Mouse (Mus musculus): ENCODE data around the gene Rab36. TPM values are rescaled to one million over a fixed set of nuclear protein-coding genes. Genes with fewer than 3 reads are reported as not detected.

The Rab36 gene
- polyA plus RNA-seq, 1 experiment from 2014 or later, result 13.3 TPM

DNA sequence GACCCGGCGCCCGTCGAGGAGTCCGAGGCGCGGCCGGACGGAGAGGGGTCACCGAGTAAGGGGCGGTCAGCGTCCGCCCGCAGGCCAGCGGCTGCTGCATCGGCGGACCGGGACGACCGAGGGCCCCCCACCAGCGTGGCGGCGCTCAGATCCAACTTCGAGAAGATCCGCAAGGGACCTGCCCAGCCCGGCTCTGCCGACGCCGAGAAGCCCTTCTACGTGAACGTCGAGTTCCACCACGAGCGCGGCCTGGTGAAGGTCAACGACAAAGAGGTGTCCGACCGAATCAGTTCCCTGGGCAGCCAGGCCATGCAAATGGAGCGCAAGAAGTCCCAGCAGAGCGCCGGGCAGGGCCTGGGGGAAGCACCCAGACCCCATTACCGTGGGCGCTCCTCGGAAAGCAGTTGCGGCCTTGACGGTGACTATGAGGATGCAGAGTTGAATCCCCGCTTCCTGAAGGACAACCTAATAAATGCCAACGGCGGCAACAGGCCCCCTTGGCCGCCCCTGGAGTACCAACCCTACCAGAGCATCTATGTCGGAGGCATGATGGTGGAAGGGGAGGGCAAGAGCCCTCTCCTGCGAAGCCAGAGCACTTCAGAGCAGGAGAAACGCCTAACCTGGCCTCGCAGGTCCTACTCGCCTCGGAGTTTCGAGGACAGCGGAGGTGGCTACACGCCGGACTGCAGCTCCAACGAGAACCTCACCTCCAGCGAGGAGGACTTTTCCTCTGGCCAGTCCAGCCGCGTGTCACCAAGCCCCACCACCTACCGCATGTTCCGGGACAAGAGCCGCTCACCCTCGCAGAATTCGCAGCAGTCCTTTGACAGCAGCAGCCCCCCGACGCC is 24.7 kb downstream of the Rab36 start:
- no peaks in the 10 kb centered on the region for H3K27me3 ChIP-seq
- peak overlapping the region; percentile 92 for H3K27ac ChIP-seq
- 0 out of 2 replicates have a peak, but pooled peaks cover 5% of the 10 kb centered on the region for H3K36me3 ChIP-seq
- H3K4me2 ChIP-seq (replicated peaks), result peak overlapping the region; percentile 92
- 2% methylated on average over 71 of the region's 71 CpGs for WGBS
- ATAC-seq (ENCODE audit: low FRiP score), result no peak
- no peaks in the 10 kb centered on the region for H3K9me3 ChIP-seq (replicated peaks)
- peaks cover 74% of the 10 kb centered on the region for H3K4me1 ChIP-seq
- peak overlapping the region; percentile 89 for H3K4me3 ChIP-seq
- peak overlapping the region; percentile 93 for H3K9ac ChIP-seq

DNA sequence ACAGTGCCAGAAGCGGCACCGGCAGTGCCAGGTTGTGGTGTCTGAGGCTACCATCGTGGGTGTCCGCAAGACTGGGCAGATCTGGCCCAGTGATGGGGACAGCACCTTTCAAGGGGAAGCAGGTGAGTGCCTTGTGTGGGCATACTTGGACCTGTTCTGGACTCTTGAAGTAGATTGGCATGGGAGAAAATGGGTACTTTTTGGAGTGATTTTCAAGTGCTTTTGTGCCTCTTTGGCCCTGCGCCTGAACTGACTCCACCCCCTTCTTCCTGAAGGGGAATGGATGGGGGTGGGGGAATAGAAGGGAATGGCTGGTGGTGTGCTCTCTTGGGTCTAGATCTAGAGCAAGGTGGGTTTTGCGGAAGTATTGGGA is 25.3 kb downstream of the Rab36 start:
- H3K9me3 ChIP-seq (replicated peaks), result no peaks in the 10 kb centered on the region
- H3K27ac ChIP-seq, result no peak overlapping the region
- no peak for ATAC-seq (ENCODE audit: low FRiP score)
- peak overlapping the region; percentile 92 for H3K4me2 ChIP-seq (replicated peaks)
- peak overlapping the region; percentile 89 for H3K4me3 ChIP-seq
- peak overlapping the region; percentile 93 for H3K9ac ChIP-seq
- no peaks in the 10 kb centered on the region for H3K27me3 ChIP-seq
- H3K36me3 ChIP-seq, result 0 out of 2 replicates have a peak, but pooled peaks cover 5% of the 10 kb centered on the region
- H3K4me1 ChIP-seq, result peaks cover 72% of the 10 kb centered on the region
- 11% methylated on average over 6 of the region's 6 CpGs for WGBS

DNA sequence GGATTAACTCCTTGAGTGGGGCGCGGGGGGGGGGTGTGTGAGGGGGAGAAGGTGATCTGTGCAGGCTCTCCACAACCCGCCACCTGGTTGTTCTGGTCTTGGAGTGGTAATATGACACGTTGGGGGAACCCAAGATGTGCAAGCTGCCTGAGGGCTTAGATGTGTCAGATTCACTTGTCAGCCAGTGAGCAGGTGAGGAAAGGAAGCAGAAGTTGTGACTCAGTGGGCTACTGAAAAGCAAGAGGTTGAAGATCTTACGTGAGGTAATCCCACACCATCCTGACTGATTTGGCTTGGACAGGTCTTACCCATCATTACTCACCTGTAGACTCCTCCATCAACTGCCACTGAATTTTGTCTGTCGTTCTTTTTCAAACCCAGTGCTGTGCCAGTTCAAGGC is 25.8 kb downstream of the Rab36 start:
- H3K4me1 ChIP-seq, result peaks cover 75% of the 10 kb centered on the region

DNA sequence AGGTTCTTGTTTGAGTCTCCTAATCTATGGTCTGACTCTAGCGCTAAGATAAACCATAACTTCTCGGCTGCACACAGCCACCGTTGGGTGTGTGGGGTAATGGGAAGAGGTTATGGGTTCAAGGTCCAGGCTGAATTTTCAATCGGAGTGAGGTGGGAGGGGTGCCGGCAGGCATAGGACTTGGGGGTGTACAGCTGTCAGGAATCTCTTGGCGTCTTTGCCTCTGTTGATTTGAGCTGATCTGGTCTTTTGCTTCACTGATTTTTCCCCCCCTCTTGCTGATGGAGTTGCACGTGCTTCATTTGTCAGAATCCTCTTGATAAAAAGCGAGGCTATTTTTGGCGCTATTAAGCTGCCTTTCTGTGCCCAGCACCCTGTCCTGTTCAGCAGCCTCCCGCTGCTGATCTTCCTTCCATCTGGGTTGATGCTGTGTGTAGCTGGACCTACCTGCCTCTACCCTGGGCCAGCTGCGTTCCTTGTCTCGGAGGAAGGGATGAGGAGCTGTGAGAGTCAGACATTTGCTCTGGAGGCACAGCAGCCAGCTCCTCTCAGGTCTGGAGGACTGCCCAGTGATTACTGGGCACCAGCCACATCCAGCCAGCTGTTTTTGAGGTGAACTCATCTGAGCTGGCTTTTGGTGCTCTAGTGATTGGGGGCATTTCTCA is 26.6 kb downstream of the Rab36 start:
- Histone ChIP-seq H3K4me2 (replicated peaks) (peak overlapping the region; percentile 92), H3K9ac (peak overlapping the region; percentile 42), H3K27me3 (no peaks in the 10 kb centered on the region), H3K4me3 (peak overlapping the region; percentile 89), H3K9me3 (replicated peaks) (no peaks in the 10 kb centered on the region), H3K27ac (no peak overlapping the region), H3K4me1 (peaks cover 75% of the 10 kb centered on the region), H3K36me3 (0 out of 2 replicates have a peak, but pooled peaks cover 5% of the 10 kb centered on the region)
- WGBS, result 67% methylated on average over 12 of the region's 12 CpGs
- no peak for ATAC-seq (ENCODE audit: low FRiP score)

More for the DNA sequence above, 25.8 kb downstream of the Rab36 start:
- WGBS, result 46% methylated on average over 6 of the region's 6 CpGs
- H3K4me2 ChIP-seq (replicated peaks), result peak overlapping the region; percentile 92
- no peaks in the 10 kb centered on the region for H3K9me3 ChIP-seq (replicated peaks)
- ATAC-seq (ENCODE audit: low FRiP score), result no peak
- 0 out of 2 replicates have a peak, but pooled peaks cover 5% of the 10 kb centered on the region for H3K36me3 ChIP-seq
- H3K27ac ChIP-seq, result no peak overlapping the region
- no peaks in the 10 kb centered on the region for H3K27me3 ChIP-seq
- H3K9ac ChIP-seq, result peak overlapping the region; percentile 93
- peak overlapping the region; percentile 89 for H3K4me3 ChIP-seq

DNA sequence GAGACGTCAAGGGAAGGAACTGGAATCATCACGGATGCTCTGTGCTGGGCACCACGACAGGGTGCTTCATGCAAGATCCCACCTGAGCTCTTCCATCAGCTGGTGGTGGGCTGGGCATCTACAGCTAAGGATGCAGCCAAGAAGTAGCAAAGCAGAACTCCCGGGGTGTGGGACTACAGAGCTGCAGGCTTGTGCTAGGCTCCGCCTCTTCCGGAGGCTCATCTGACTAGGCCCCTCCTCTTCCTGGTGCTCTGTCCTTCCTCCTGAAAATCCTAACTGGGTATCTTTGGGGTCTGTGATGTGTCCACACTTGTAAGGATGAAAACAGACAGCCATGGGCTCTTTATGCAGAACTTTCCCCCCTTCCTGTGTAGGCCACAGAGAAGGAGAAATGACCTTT is 28.8 kb downstream of the Rab36 start:
- ATAC-seq (ENCODE audit: low FRiP score), result no peak
- H3K4me1 ChIP-seq, result peaks cover 77% of the 10 kb centered on the region
- H3K27ac ChIP-seq, result no peak overlapping the region
- H3K27me3 ChIP-seq, result no peaks in the 10 kb centered on the region
- H3K9me3 ChIP-seq (replicated peaks), result no peaks in the 10 kb centered on the region
- H3K4me3 ChIP-seq, result no peak overlapping the region
- H3K9ac ChIP-seq, result no peak overlapping the region
- WGBS, result 76% methylated on average over 6 of the region's 6 CpGs
- H3K36me3 ChIP-seq, result 0 out of 2 replicates have a peak, but pooled peaks cover 5% of the 10 kb centered on the region
- H3K4me2 ChIP-seq (replicated peaks), result peak overlapping the region; percentile 92; the same call in 1 of the 2 replicates

DNA sequence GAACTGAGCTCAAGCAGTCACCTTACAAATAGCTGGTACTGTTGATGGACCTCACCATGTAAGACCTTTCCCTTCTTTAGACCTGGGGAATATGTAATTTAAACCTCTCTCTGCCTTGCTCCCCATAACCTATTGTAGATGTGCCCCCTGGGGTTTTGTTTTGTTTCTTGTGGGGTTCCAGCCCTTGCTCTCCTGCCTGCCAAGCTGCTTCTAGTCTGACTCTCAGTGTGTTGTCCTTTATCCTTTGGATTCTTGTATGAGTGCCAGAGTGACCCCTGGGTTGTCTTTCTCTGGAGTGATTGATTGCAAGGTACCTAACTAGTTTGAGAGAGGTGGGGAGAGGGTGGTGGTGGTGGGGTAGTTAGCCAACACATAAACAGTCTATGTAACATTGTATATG is 30.6 kb downstream of the Rab36 start:
- no peak overlapping the region for H3K27ac ChIP-seq
- H3K9ac ChIP-seq, result no peak overlapping the region
- H3K4me3 ChIP-seq, result no peak overlapping the region
- peaks cover 71% of the 10 kb centered on the region for H3K4me1 ChIP-seq
- no peak overlapping the region for H3K4me2 ChIP-seq (replicated peaks)
- H3K27me3 ChIP-seq, result no peaks in the 10 kb centered on the region
- H3K9me3 ChIP-seq (replicated peaks), result no peaks in the 10 kb centered on the region
- H3K36me3 ChIP-seq, result 0 out of 2 replicates have a peak, but pooled peaks cover 5% of the 10 kb centered on the region
- no peak for ATAC-seq (ENCODE audit: low FRiP score)

DNA sequence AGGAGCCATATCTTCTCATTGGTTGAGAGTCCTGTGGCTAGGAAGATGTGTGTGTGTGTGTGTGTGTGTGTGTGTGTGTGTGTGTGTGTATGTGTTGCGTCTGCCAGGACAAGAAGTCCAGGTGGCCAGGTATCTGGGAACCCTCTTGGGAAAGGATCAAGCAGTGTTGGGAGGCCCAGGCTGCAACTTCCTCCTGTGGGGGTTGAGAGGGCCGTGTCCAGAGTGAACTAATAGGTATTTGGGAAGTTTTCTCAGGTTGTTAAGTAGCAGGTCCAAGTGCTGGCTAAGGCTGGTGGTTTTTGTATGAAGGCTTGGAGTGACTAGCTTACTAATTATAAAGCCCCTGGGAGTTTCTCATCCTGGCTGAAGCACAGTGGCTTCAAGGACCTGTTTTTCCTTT is 31.2 kb downstream of the Rab36 start:
- 0 out of 2 replicates have a peak, but pooled peaks cover 5% of the 10 kb centered on the region for H3K36me3 ChIP-seq
- H3K27ac ChIP-seq, result no peak overlapping the region
- WGBS, result 68% methylated on average over 2 of the region's 2 CpGs
- ATAC-seq (ENCODE audit: low FRiP score), result no peak
- peaks cover 65% of the 10 kb centered on the region for H3K4me1 ChIP-seq
- no peaks in the 10 kb centered on the region for H3K9me3 ChIP-seq (replicated peaks)
- no peak overlapping the region for H3K4me3 ChIP-seq
- H3K27me3 ChIP-seq, result no peaks in the 10 kb centered on the region
- no peak overlapping the region for H3K4me2 ChIP-seq (replicated peaks)
- H3K9ac ChIP-seq, result no peak overlapping the region

DNA sequence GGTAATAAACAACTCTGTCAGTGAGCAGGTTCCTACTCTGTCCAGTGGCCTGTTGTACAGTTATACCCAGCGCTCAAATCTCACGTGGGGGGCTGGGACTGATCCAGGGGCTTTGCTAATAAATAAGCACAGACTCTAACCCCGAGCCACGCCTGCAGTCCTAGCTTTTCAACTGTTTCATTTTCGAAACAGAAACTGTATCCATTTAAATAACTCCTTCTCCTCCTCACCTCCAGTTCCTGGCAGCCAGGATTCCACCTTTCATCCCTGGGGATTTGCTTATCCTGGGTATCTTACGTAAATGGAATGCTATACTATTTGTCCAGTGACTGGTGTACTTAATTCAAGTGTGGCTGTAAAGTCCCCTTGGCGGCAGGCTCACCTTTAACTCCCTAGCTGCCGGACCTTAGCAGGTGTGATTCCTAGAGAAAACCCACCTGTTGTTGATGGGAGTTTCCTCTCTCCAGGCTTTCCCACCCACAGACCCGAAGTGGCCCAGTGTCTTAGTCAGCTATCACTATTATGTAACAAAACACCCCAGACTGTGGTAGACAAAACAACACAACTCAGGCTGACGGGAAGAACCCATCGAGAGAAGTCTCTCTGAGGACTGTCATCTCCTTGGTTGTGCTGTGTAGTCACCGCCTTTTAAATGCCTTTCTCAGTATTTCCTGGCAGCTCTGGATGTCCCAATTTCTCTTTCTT is 31.9 kb downstream of the Rab36 start:
- H3K9me3 ChIP-seq (replicated peaks), result no peaks in the 10 kb centered on the region
- H3K36me3 ChIP-seq, result 0 out of 2 replicates have a peak, but pooled peaks cover 5% of the 10 kb centered on the region
- H3K27ac ChIP-seq, result no peak overlapping the region
- WGBS, result 64% methylated on average over 12 of the region's 12 CpGs
- H3K9ac ChIP-seq, result no peak overlapping the region
- peaks cover 60% of the 10 kb centered on the region for H3K4me1 ChIP-seq
- H3K4me3 ChIP-seq, result no peak overlapping the region
- no peak overlapping the region for H3K4me2 ChIP-seq (replicated peaks)
- no peaks in the 10 kb centered on the region for H3K27me3 ChIP-seq
- ATAC-seq (ENCODE audit: low FRiP score), result no peak

DNA sequence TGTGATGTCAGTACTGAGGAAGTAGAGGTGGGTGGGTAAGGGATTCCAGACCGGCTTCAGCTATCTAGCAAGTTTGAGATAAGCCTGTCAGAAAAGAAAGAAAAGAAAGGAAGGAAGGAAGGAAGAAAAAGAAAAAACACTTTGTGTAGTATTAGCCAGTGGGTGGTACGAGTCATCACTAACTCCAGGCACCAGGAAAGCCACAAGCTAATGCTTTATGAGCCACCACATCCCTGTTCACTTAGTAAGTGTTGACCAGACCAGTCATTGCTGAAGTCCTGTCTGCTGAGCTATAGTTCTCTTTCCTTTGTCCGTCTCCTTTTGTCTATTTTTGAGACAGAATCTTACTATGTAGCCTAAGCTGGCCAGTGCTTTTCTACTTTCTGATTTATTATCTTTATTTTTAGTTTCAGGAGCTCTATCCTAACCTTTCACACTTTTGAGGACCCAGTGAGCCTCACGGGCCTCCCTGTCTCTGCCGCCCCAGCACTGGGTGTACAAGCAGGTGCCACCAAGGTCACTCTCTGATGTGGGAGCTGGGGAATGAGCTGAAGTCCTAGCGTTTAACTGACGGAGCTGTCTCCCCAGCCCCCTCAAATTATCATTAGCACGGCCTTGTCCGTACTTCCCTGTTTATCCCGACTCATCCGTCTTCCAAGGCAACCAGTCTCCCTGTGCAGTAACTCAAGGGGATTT is 33.6 kb downstream of the Rab36 start:
- 0 out of 2 replicates have a peak, but pooled peaks cover 8% of the 10 kb centered on the region for H3K36me3 ChIP-seq
- no peak overlapping the region for H3K9ac ChIP-seq
- no peak for ATAC-seq (ENCODE audit: low FRiP score)
- H3K27me3 ChIP-seq, result no peaks in the 10 kb centered on the region
- no peak overlapping the region for H3K4me3 ChIP-seq
- no peak overlapping the region for H3K27ac ChIP-seq
- H3K4me2 ChIP-seq (replicated peaks), result no peak overlapping the region
- peaks cover 43% of the 10 kb centered on the region for H3K4me1 ChIP-seq
- 73% methylated on average over 11 of the region's 11 CpGs for WGBS
- no peaks in the 10 kb centered on the region for H3K9me3 ChIP-seq (replicated peaks)

DNA sequence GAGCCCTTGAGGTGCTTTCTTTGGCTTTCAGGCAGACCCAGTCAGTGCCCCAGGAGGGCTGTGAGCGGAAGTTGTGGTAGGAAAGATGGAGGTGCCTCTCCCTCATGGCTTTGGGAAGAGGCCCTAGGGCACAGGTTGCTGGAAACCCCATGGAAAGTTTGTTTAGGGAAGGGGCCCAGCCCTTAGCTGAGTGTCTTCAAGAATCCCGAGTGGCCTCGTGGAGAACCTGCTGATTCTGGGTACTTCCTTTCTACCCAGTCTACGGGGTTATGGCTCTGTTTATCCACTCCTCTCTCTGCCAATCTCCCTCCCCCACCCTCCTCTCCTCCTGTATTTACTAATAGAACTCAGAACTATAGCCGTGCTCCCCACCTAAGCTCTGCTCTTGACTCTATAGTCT is 38.8 kb downstream of the Rab36 start:
- Histone ChIP-seq H3K27ac (no peak overlapping the region), H3K9me3 (replicated peaks) (no peaks in the 10 kb centered on the region), H3K4me2 (replicated peaks) (no peak overlapping the region), H3K9ac (no peak overlapping the region), H3K4me1 (peaks cover 20% of the 10 kb centered on the region), H3K4me3 (no peak overlapping the region), H3K36me3 (0 out of 2 replicates have a peak, but pooled peaks cover 8% of the 10 kb centered on the region), H3K27me3 (no peaks in the 10 kb centered on the region)
- no peak for ATAC-seq (ENCODE audit: low FRiP score)
- 83% methylated on average over 5 of the region's 5 CpGs for WGBS

DNA sequence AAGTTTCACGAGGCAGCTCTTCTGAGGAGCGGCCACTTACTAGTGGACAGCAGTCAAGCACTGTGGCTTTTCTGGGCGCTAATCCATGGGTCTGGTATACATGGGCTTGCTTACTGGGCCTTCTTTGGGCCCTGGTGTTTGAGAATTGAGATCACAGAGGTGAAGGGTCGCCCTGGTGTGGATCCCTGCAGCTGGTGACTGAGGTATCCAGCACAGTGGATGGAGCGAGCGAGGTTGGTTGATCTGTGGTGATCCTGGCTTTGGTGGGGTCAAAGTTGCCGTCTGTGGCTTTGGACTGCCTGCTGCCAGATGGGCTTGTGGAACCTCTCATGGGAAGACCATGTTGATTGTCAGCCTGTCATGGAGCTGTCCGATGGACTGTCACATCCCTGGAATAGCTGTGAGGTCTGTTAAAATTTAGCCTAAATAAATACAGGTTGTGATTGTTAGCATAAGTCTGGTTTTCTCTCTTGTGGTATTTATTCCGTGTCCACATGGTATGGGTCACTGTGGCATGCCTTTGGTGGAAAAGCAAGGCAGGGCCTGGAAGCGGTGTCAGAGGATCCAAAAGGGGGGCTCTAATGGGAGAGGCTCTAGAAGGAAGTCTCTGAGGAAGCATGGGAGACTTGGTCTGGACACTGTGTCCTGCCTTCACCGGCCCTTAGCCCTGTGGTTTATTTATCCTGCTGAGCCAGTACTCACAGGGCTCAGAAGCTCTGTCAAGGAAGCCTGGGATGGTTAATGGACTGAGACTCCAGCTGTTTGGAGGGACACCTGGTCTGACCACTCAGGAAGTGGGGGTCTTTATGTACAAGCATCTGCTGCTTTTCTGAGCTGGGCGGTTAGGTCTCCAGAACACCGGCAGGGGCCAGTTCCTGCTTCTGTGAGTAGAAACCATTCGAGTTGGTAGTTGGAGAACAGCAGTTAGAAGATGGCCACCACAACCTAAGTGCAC is 41.6 kb downstream of the Rab36 start:
- 0 out of 2 replicates have a peak, but pooled peaks cover 8% of the 10 kb centered on the region for H3K36me3 ChIP-seq
- H3K9me3 ChIP-seq (replicated peaks), result no peaks in the 10 kb centered on the region
- no peak overlapping the region for H3K9ac ChIP-seq
- WGBS, result 78% methylated on average over 14 of the region's 14 CpGs
- no peak overlapping the region for H3K4me3 ChIP-seq
- no peak for ATAC-seq (ENCODE audit: low FRiP score)
- H3K4me2 ChIP-seq (replicated peaks), result no peak overlapping the region
- no peaks in the 10 kb centered on the region for H3K27me3 ChIP-seq
- H3K27ac ChIP-seq, result no peak overlapping the region
- peaks cover 15% of the 10 kb centered on the region for H3K4me1 ChIP-seq

Data from hindbrain, embryonic 12.5 days (tissue).